Mouse (Mus musculus): ENCODE data around the gene Jakmip3. TPM values are rescaled to one million over a fixed set of nuclear protein-coding genes. Genes with fewer than 3 reads are reported as not detected.

The Jakmip3 gene
- polyA plus RNA-seq, 1 experiment from 2014 or later: not detected

GRCm38 (mm10) chr7:139009786-139010502 lies 69.4 kb downstream of the Jakmip3 start:
- DNase-seq (no peak), ATAC-seq (ENCODE audit: low read depth) (no peak)
- H3K4me2 ChIP-seq: no peak overlapping the region
- H3K4me1 ChIP-seq (replicated peaks): no peaks in the 10 kb centered on the region
- H3K4me3 ChIP-seq (replicated peaks): no peak overlapping the region
- no peaks in the 10 kb centered on the region for H3K36me3 ChIP-seq
- H3K9ac ChIP-seq: no peak overlapping the region
- 0 out of 2 replicates have a peak, but pooled peaks cover 3% of the 10 kb centered on the region for H3K27me3 ChIP-seq
- no peaks in the 10 kb centered on the region for H3K9me3 ChIP-seq (replicated peaks)
- H3K27ac ChIP-seq: no peak overlapping the region
- 53% methylated on average over 7 of the region's 7 CpGs for WGBS (ENCODE audit: insufficient replicate concordance)

- Histone ChIP-seq H3K27ac (no peak overlapping the region), H3K36me3 (no peaks in the 10 kb centered on the region), H3K4me3 (replicated peaks) (no peak overlapping the region), H3K9me3 (replicated peaks) (no peaks in the 10 kb centered on the region), H3K27me3 (0 out of 2 replicates have a peak, but pooled peaks cover 3% of the 10 kb centered on the region), H3K4me1 (replicated peaks) (no peaks in the 10 kb centered on the region), H3K4me2 (no peak overlapping the region), H3K9ac (no peak overlapping the region)
- no peak for ATAC-seq (ENCODE audit: low read depth)
- 24% methylated on average over 3 of the region's 3 CpGs for WGBS (ENCODE audit: insufficient replicate concordance)
- DNase-seq: peak; percentile 9
Measured at GRCm38 (mm10) chr7:139011027-139011426, 70.5 kb downstream of the Jakmip3 start.

- Histone ChIP-seq H3K4me1 (replicated peaks) (no peaks in the 10 kb centered on the region), H3K36me3 (no peaks in the 10 kb centered on the region), H3K27ac (no peak overlapping the region), H3K9me3 (replicated peaks) (no peaks in the 10 kb centered on the region), H3K27me3 (0 out of 2 replicates have a peak, but pooled peaks cover 3% of the 10 kb centered on the region), H3K4me3 (replicated peaks) (no peak overlapping the region), H3K9ac (no peak overlapping the region), H3K4me2 (no peak overlapping the region)
- no peak for DNase-seq
- 58% methylated on average over 2 of the region's 2 CpGs for WGBS (ENCODE audit: insufficient replicate concordance)
- no peak for ATAC-seq (ENCODE audit: low read depth)
Measured at GRCm38 (mm10) chr7:139011586-139011985, 71.1 kb downstream of the Jakmip3 start.

- no peak overlapping the region for H3K4me2 ChIP-seq
- WGBS (ENCODE audit: insufficient replicate concordance): 53% methylated on average over 6 of the region's 6 CpGs
- ATAC-seq (ENCODE audit: low read depth) (no peak), DNase-seq (no peak)
- H3K36me3 ChIP-seq: no peaks in the 10 kb centered on the region
- 0 out of 2 replicates have a peak, but pooled peaks cover 3% of the 10 kb centered on the region for H3K27me3 ChIP-seq
- H3K27ac ChIP-seq: no peak overlapping the region
- no peak overlapping the region for H3K4me3 ChIP-seq (replicated peaks)
- H3K9ac ChIP-seq: no peak overlapping the region
- H3K4me1 ChIP-seq (replicated peaks): no peaks in the 10 kb centered on the region
- no peaks in the 10 kb centered on the region for H3K9me3 ChIP-seq (replicated peaks)
Measured at GRCm38 (mm10) chr7:139012767-139013369, 72.3 kb downstream of the Jakmip3 start.

GRCm38 (mm10) chr7:139015143-139015542 lies 74.6 kb downstream of the Jakmip3 start:
- Histone ChIP-seq H3K36me3 (no peaks in the 10 kb centered on the region), H3K27ac (no peak overlapping the region), H3K27me3 (no peaks in the 10 kb centered on the region), H3K4me3 (replicated peaks) (no peak overlapping the region), H3K9ac (no peak overlapping the region), H3K4me2 (no peak overlapping the region), H3K4me1 (replicated peaks) (no peaks in the 10 kb centered on the region), H3K9me3 (replicated peaks) (no peaks in the 10 kb centered on the region)
- 46% methylated on average over 6 of the region's 6 CpGs for WGBS (ENCODE audit: insufficient replicate concordance)
- DNase-seq: no peak
- ATAC-seq (ENCODE audit: low read depth): no peak

- H3K4me1 ChIP-seq (replicated peaks): peaks cover 9% of the 10 kb centered on the region
- no peak overlapping the region for H3K4me2 ChIP-seq
- DNase-seq (no peak), ATAC-seq (ENCODE audit: low read depth) (no peak)
- H3K9ac ChIP-seq: no peak overlapping the region
- H3K27me3 ChIP-seq: no peaks in the 10 kb centered on the region
- H3K27ac ChIP-seq: no peak overlapping the region
- H3K4me3 ChIP-seq (replicated peaks): no peak overlapping the region
- WGBS (ENCODE audit: insufficient replicate concordance): 50% methylated on average over 11 of the region's 11 CpGs
- H3K9me3 ChIP-seq (replicated peaks): no peaks in the 10 kb centered on the region
- no peaks in the 10 kb centered on the region for H3K36me3 ChIP-seq
Measured at GRCm38 (mm10) chr7:139016288-139016687, 75.8 kb downstream of the Jakmip3 start.

DNA sequence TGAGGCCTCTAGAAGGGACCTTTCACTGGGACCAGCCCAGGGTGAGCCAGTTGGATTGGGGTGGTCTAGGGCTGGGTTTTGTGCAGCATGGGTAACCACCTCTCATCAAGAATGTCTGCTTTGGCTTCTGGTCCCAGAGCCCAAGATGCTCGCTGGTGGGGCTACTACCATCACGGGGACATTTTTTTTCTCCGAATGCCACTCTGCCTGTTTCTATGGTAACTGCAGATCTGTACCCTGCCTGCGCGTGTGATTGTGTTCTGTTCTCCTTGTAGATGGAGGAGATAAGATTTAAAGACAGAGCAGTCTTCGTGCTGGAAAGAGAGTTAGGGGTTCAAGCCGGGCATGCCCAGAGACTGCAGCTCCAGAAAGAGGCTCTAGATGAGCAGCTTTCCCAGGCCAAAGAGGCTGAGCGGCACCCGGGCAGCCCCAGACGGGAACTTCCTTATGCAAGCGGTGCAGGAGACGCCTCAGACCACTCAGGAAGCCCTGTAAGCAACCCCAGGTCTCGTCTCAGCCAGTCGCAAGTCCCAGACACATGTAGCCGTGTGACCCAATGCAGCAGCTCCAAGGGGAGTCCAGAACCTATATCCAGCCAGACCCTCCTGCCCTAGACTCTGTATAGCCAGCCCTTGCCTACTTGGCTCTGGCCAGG lies 76.8 kb downstream of the Jakmip3 start:
- no peaks in the 10 kb centered on the region for H3K36me3 ChIP-seq
- H3K27ac ChIP-seq: no peak overlapping the region
- no peak overlapping the region for H3K9ac ChIP-seq
- no peak overlapping the region for H3K4me2 ChIP-seq
- no peak for ATAC-seq (ENCODE audit: low read depth)
- no peak for DNase-seq
- WGBS (ENCODE audit: insufficient replicate concordance): 44% methylated on average over 15 of the region's 15 CpGs
- no peaks in the 10 kb centered on the region for H3K27me3 ChIP-seq
- H3K9me3 ChIP-seq (replicated peaks): no peaks in the 10 kb centered on the region
- H3K4me1 ChIP-seq (replicated peaks): peaks cover 9% of the 10 kb centered on the region
- no peak overlapping the region for H3K4me3 ChIP-seq (replicated peaks)

DNA sequence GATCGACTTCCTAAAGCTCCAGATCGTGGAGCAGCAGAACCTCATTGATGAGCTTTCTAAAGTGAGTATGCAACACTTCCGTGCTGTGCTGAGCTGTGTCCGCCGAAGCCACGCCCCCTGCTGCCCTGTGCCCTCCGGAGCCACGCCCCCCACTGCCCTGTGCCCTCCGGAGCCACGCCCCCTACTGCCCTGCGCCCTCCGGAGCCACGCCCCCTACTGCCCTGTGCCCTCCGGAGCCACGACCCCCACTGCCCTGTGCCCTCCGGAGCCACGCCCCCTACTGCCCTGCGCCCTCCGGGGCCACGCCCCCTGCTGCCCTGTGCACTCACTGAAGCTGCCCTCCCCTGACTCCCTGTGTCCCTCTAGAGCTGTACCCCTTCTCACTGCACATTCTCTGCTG lies 80.4 kb downstream of the Jakmip3 start:
- H3K4me1 ChIP-seq (replicated peaks): peaks cover 9% of the 10 kb centered on the region
- no peaks in the 10 kb centered on the region for H3K9me3 ChIP-seq (replicated peaks)
- DNase-seq (peak; percentile 2), ATAC-seq (ENCODE audit: low read depth) (no peak)
- no peak overlapping the region for H3K9ac ChIP-seq
- H3K27ac ChIP-seq: no peak overlapping the region
- H3K27me3 ChIP-seq: no peaks in the 10 kb centered on the region
- no peaks in the 10 kb centered on the region for H3K36me3 ChIP-seq
- H3K4me2 ChIP-seq: peak overlapping the region; percentile 30
- peak overlapping the region; percentile 8; the same call in 1 of the 2 replicates for H3K4me3 ChIP-seq (replicated peaks)
- WGBS (ENCODE audit: insufficient replicate concordance): 10% methylated on average over 19 of the region's 20 CpGs

GRCm38 (mm10) chr7:139021326-139021725 lies 80.8 kb downstream of the Jakmip3 start:
- Histone ChIP-seq H3K36me3 (no peaks in the 10 kb centered on the region), H3K4me2 (no peak overlapping the region; the same call in 1 of the 2 replicates), H3K9me3 (replicated peaks) (no peaks in the 10 kb centered on the region), H3K27ac (no peak overlapping the region), H3K9ac (no peak overlapping the region), H3K4me1 (replicated peaks) (peaks cover 9% of the 10 kb centered on the region), H3K27me3 (no peaks in the 10 kb centered on the region), H3K4me3 (replicated peaks) (no peak overlapping the region)
- WGBS (ENCODE audit: insufficient replicate concordance): 50% methylated on average over 1 of the region's 1 CpGs
- no peak for ATAC-seq (ENCODE audit: low read depth)
- DNase-seq: no peak

GRCm38 (mm10) chr7:139027136-139027535 lies 86.6 kb downstream of the Jakmip3 start:
- Histone ChIP-seq H3K27me3 (no peaks in the 10 kb centered on the region), H3K4me3 (replicated peaks) (no peak overlapping the region), H3K9ac (no peak overlapping the region), H3K9me3 (replicated peaks) (no peaks in the 10 kb centered on the region), H3K27ac (no peak overlapping the region), H3K36me3 (no peaks in the 10 kb centered on the region), H3K4me2 (no peak overlapping the region), H3K4me1 (replicated peaks) (no peaks in the 10 kb centered on the region)
- ATAC-seq (ENCODE audit: low read depth): no peak
- DNase-seq: no peak
- WGBS (ENCODE audit: insufficient replicate concordance): 44% methylated on average over 5 of the region's 5 CpGs

DNA sequence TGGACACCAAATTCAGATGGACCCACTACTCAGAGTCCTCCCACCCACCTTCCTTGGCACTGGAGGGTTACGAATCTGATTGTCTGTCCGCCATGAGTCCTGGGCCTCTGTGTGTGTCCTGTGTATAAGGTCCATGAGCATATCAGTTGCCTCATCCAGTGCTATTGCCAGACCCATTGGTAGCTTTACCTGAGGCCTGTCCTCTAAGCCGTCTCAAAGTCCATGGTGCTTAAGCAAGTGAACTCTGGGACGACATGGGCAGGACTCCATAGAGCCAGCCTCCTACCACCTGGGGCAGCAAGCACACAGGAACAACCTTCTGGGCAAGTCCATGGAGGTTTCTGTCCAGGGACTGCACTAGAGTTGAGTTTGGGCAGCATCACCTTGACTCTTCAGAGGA lies 90.7 kb downstream of the Jakmip3 start:
- ATAC-seq (ENCODE audit: low read depth) (no peak), DNase-seq (no peak)
- 75% methylated on average over 4 of the region's 4 CpGs for WGBS (ENCODE audit: insufficient replicate concordance)
- Histone ChIP-seq H3K27ac (no peak overlapping the region), H3K9me3 (replicated peaks) (no peaks in the 10 kb centered on the region), H3K36me3 (no peaks in the 10 kb centered on the region), H3K4me1 (replicated peaks) (no peaks in the 10 kb centered on the region), H3K4me2 (no peak overlapping the region), H3K9ac (no peak overlapping the region), H3K27me3 (no peaks in the 10 kb centered on the region), H3K4me3 (replicated peaks) (no peak overlapping the region)
